Mouse (Mus musculus): ENCODE results near the gene Ndufa7.
"Not testable (repeated sequence)": the region's sequence is repeated elsewhere in the genome, so short reads cannot be mapped to it uniquely, and the experiment has no call there.

The Ndufa7 gene

DNA sequence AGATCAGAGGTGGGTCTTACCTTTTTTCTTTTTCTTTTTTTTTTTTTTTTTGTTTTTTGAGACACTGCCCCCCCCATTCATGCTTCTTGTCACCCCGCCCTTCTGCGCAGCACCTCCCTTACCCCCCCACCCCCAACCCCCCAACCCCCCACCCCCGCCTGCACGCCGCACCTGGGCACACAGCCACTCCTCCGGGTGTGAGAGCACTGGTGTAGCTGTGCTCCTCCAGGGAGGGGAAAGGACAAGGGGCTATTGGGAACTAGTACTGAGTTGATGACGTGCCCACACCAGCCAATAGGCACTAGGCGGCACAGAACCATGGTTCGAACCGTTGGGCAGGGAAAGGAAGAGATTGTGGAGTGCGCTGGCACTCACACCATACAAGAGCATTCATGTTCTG lies 50.0 kb downstream of the Ndufa7 start:
- DNase-seq (ENCODE audit: low spot score in 2 of 2) = no peak

DNA sequence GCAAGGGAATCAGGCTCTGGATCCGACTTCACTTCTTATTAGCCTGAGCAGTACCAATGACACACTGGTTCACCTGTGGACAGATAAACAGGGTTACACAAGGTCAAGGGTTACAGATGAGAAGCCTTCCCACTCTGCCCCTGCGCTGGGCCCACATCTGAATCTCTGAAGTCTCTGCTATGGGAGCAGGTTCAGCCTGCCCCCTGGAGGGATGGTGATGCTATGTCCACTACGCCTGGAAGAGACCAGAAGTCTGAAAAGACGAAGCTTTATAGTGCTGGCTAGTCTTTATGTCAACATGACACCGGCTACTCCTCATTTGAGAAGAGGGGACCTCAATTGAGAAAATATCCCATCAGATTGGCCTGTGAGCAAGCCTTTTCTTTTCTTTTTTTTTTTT lies 51.4 kb downstream of the Ndufa7 start:
- not testable (repeated sequence) for DNase-seq (ENCODE audit: low spot score in 2 of 2)

DNA sequence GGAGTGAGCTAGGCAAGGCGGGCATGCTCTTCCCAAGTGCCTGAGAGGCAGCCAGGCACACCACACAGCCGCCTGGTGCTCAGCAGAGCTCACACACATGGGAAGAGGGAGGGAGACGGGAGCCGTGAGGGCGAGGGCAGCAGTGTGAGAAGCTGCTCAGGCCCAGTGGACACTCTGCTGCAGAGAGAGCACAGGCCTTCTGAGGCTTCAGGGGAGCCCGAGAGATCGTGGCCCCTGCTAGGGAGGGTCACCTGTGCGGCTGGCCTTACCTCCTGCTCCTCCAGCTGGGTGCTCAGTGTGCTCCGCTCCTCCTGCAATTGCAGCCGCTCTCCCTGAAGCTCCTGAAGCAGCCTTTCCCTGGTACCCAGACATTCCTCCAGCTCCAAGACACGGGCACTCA lies 59.9 kb downstream of the Ndufa7 start:
- DNase-seq (ENCODE audit: low spot score in 2 of 2) = not testable (repeated sequence)

DNA sequence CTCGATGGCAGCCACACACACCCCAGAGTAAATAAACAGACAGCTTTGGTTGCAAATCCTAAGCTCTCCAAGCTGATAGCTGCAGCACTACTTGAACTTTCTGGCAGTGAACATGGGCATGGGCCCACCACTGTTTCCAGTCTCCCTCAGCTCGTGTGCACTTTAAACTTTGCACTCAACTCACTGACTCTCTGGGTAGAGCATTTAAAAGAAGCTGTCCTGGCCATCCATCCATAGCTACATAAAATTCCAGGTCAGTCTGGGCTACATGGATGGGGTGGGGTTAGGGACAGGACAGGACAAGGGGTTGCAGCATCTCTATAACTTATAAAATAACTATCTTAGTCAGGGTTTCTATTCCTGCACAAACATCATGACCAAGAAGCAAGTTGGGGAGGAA lies 63.4 kb downstream of the Ndufa7 start:
- DNase-seq (ENCODE audit: low spot score in 2 of 2) = not testable (repeated sequence)

All from urinary bladder, adult 18-20 months (tissue).